Mouse (Mus musculus): ENCODE results near the gene Gm11214.

Gene Gm11214

GRCm38 (mm10) chr4:63663279-63663678, at the start of gene Gm11214:
TSS of gene Gm11214 (minus strand) at chr4:63663379.
- no peak for DNase-seq (ENCODE audit: low read depth, low spot score)

GRCm38 (mm10) chr4:63711886-63712285, 48.7 kb upstream of the Gm11214 start:
- DNase-seq (ENCODE audit: low read depth, low spot score) = no peak

- peak; percentile 8 for DNase-seq (ENCODE audit: low read depth, low spot score)
These were observed 47.4 kb upstream of the Gm11214 start for GRCm38 (mm10) chr4:63710431-63711220.

GRCm38 (mm10) chr4:63706279-63706971, 43.2 kb upstream of the Gm11214 start:
- no peak for DNase-seq (ENCODE audit: low read depth, low spot score)

GRCm38 (mm10) chr4:63704232-63704631, 41.1 kb upstream of the Gm11214 start:
- DNase-seq (ENCODE audit: low read depth, low spot score) = no peak

GRCm38 (mm10) chr4:63703686-63704085, 40.5 kb upstream of the Gm11214 start:
- no peak for DNase-seq (ENCODE audit: low read depth, low spot score)

GRCm38 (mm10) chr4:63702006-63702704, 39.0 kb upstream of the Gm11214 start:
- DNase-seq (ENCODE audit: low read depth, low spot score) = no peak

GRCm38 (mm10) chr4:63699749-63700148, 36.6 kb upstream of the Gm11214 start:
- DNase-seq (ENCODE audit: low read depth, low spot score) = no peak

GRCm38 (mm10) chr4:63696921-63697320, 33.7 kb upstream of the Gm11214 start:
- no peak for DNase-seq (ENCODE audit: low read depth, low spot score)

GRCm38 (mm10) chr4:63692351-63692750, 29.2 kb upstream of the Gm11214 start:
- no peak for DNase-seq (ENCODE audit: low read depth, low spot score)

- DNase-seq (ENCODE audit: low read depth, low spot score) = no peak
These were observed 24.2 kb upstream of the Gm11214 start for GRCm38 (mm10) chr4:63687429-63687828.

GRCm38 (mm10) chr4:63686157-63686556, 23.0 kb upstream of the Gm11214 start:
- peak; percentile 35 for DNase-seq (ENCODE audit: low read depth, low spot score)

- DNase-seq (ENCODE audit: low read depth, low spot score) = no peak
These were observed 22.0 kb upstream of the Gm11214 start for GRCm38 (mm10) chr4:63685253-63685525.

GRCm38 (mm10) chr4:63684412-63685252, 21.5 kb upstream of the Gm11214 start:
- no peak for DNase-seq (ENCODE audit: low read depth, low spot score)

GRCm38 (mm10) chr4:63683716-63684115, 20.5 kb upstream of the Gm11214 start:
- DNase-seq (ENCODE audit: low read depth, low spot score) = no peak

- DNase-seq (ENCODE audit: low read depth, low spot score) = no peak
These were observed 19.9 kb upstream of the Gm11214 start for GRCm38 (mm10) chr4:63683056-63683455.

GRCm38 (mm10) chr4:63682441-63682840, 19.3 kb upstream of the Gm11214 start:
- DNase-seq (ENCODE audit: low read depth, low spot score) = no peak

GRCm38 (mm10) chr4:63681557-63681956, 18.4 kb upstream of the Gm11214 start:
- DNase-seq (ENCODE audit: low read depth, low spot score) = no peak

- no peak for DNase-seq (ENCODE audit: low read depth, low spot score)
These were observed 11.9 kb upstream of the Gm11214 start for GRCm38 (mm10) chr4:63675128-63675527.

GRCm38 (mm10) chr4:63668255-63668654, 5.1 kb upstream of the Gm11214 start:
- DNase-seq (ENCODE audit: low read depth, low spot score) = no peak

GRCm38 (mm10) chr4:63665738-63666137, 2.6 kb upstream of the Gm11214 start:
- DNase-seq (ENCODE audit: low read depth, low spot score) = no peak

GRCm38 (mm10) chr4:63661857-63662256, 1.3 kb downstream of the Gm11214 start:
- DNase-seq (ENCODE audit: low read depth, low spot score) = no peak
